Mouse (Mus musculus) heart, embryonic 11.5 days (tissue): ENCODE data around the gene Phf5a. TPM values are rescaled to one million over a fixed set of nuclear protein-coding genes. Genes with fewer than 3 reads are reported as not detected.

Experiments used
- ATAC-seq: fragments of 200-750 bp; cut with Nextera tagmentation; replicated peaks from 2 replicates; pipeline ENCODE4 v1.8.0; 2017; ENCODE audit warnings: moderate library complexity; ENCODE audit not compliant: insufficient number of reproducible peaks, low FRiP score, low TSS enrichment
- H3K27ac ChIP-seq: fragments of 300-500 bp; sonication (generic); 2 replicates; pipeline ENCODE4 v1.5.1; 2014; ENCODE audit warnings: mild to moderate bottlenecking, low read depth, low read length
- H3K27me3 ChIP-seq: fragments of 300-500 bp; sonication (generic); 2 replicates; pipeline ENCODE4 v1.6.1; 2014; ENCODE audit warnings: mild to moderate bottlenecking, low read length, mixed read lengths; ENCODE audit not compliant: control insufficient read depth, insufficient read depth
- H3K36me3 ChIP-seq: fragments of 300-500 bp; sonication (generic); 2 replicates; pipeline ENCODE4 v1.6.1; 2014; ENCODE audit warnings: mild to moderate bottlenecking, low read length, moderate library complexity, mixed read lengths; ENCODE audit not compliant: control insufficient read depth, insufficient read depth
- H3K4me1 ChIP-seq: fragments of 300-500 bp; sonication (generic); 2 replicates; pipeline ENCODE4 v1.6.1; 2014; ENCODE audit warnings: low read length; ENCODE audit not compliant: control insufficient read depth, insufficient read depth
- H3K4me2 ChIP-seq: fragments of 300-500 bp; sonication (generic); 2 replicates; pipeline ENCODE4 v1.6.1; 2014; ENCODE audit warnings: mild to moderate bottlenecking, moderate library complexity
- H3K4me3 ChIP-seq: fragments of 300-500 bp; sonication (generic); 2 replicates; pipeline ENCODE4 v1.5.1; 2014; ENCODE audit warnings: low read depth, low read length
- H3K9ac ChIP-seq: fragments of 300-500 bp; sonication (generic); 2 replicates; pipeline ENCODE4 v1.6.1; 2014; ENCODE audit warnings: mild to moderate bottlenecking, low read depth, low read length, moderate library complexity
- H3K9me3 ChIP-seq: fragments of 300-500 bp; sonication (generic); replicated peaks from 2 replicates; pipeline ENCODE4 v1.6.1; 2016; ENCODE audit warnings: low read length; ENCODE audit not compliant: control insufficient read depth
- WGBS: fragments of 180-500 bp; shearing (Covaris S2); extraction: QIAGEN DNeasy Blood & Tissue Kit; methylation state at CpG from one replicate; pipeline ENCODE4 v1.1.7; 2014; ENCODE audit not compliant: insufficient replicate concordance; 5-methylcytosine and 5-hydroxymethylcytosine counted together
- polyA plus RNA-seq: library from polyadenylated mRNA; unstranded; fragments of >200 nt; fragmentation: Nextera tagmentation; extraction: Ambion mirVana; gene quantifications from 2 replicates; pipeline ENCODE4 v1.2.1, GENCODE M21; 2014

The Phf5a gene
- polyA plus RNA-seq, 1 experiment from 2014 or later, result 131 TPM

DNA sequence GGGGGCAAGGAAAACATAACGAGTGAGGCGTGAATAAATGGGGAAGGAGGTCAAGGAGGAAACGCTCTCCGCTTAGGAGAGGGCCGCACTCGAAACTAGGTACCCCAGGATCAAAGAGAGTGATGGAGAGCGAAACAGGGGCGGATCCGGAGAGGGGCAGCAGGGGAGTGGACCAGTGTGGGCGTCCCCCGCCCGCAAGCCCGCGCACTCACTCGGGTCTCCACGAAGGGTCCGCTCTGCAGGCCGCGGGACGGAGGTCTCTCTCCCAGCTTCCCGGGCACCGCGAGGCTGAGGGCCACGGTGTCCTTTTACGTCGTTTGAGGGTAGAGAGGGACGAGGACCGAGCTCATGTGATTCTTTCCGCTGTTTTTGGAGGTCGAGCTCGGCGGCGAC is 14.0 kb downstream of the Phf5a start:
- peak overlapping the region; percentile 93 for H3K27ac ChIP-seq
- H3K4me3 ChIP-seq, result peak overlapping the region; percentile 87
- no peaks in the 10 kb centered on the region for H3K36me3 ChIP-seq
- H3K9me3 ChIP-seq, result no peaks in the 10 kb centered on the region
- ATAC-seq, result peak; percentile 36; the same call in 1 of the 2 replicates
- peak overlapping the region; percentile 88 for H3K9ac ChIP-seq
- H3K4me1 ChIP-seq, result peaks cover 6% of the 10 kb centered on the region
- peak overlapping the region; percentile 83 for H3K4me2 ChIP-seq
- no peaks in the 10 kb centered on the region for H3K27me3 ChIP-seq
- WGBS, result 0% methylated on average over 33 of the region's 33 CpGs

DNA sequence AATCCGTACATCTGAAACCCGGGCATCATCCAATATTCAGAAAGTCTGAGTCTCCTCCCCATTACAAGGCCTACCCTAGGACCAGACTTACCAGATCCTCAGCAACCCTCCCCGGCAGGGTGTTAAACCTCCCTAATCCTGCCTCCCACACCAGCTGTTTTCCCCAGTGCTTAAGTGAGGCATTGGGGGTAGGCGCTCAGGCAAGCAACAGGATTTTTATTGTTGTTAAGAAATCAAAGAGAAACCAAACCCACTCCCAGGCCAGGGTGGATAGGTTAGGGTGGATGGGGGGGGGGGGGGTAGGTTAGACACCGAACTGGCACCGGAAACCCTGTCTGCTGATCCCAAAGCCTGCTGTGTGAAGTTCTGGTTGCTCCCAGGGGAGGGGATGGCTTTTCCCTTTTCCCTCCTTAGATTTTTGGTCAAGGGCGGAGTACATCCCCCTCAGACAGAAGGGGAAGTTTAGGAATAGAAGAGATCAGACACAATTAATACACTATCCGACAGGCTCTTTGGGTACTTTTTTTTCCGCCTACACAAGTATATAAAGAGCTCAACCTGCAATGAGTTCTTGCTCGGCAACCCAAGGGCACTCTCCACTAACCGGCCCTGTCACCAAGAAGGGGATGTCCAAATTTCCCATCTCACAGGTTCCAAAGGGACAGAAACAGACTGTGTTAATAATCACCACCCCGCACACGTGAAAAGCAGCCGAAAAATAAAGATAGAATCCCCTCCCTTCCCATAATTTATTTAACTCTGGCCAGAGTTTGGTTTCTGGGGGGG is 14.6 kb downstream of the Phf5a start:
- peak overlapping the region; percentile 88 for H3K9ac ChIP-seq
- WGBS, result under 1% methylated on average over 14 of the region's 14 CpGs
- no peaks in the 10 kb centered on the region for H3K36me3 ChIP-seq
- H3K9me3 ChIP-seq, result no peaks in the 10 kb centered on the region
- peak overlapping the region; percentile 87 for H3K4me3 ChIP-seq
- peak overlapping the region; percentile 83 for H3K4me2 ChIP-seq
- ATAC-seq, result no peak
- peaks cover 8% of the 10 kb centered on the region for H3K4me1 ChIP-seq
- peak overlapping the region; percentile 93 for H3K27ac ChIP-seq
- no peaks in the 10 kb centered on the region for H3K27me3 ChIP-seq

DNA sequence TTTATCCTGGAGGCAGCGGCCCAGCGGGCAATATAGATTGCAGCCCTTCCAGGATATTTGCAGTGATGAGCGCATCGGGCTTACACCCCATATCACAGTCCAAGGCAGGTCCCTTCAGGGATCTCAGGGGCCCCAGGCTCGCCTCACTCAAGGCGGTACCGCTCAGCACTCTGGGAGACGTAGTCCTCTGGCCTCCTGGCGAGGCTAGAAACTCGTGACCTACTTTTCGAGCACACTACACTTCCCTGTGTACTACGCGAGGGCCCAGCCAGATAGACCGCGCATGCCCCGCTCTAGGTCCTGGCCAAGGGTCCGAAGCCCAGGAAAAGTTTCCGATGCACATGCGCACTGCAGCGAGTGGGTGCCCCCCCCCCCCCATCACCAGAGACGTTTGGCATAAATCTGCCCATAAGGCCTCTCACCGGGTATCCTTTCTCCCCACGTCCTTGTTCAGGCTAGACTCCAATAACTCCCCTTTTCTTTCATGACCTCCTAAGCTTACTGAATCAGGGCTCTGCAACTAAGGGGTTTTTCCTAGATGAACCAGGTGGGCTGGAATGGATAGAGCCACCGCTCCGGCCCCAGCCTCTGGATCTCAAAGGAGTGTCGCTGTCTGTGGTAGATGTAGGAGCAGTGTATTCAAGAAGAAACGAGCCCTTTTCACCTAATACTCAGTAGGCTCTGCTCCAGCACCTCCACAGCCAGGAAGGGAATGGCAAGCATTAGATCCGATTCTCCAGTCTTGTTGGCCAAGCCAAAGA is 15.5 kb downstream of the Phf5a start:
- H3K27me3 ChIP-seq, result no peaks in the 10 kb centered on the region
- peak; percentile 81 for ATAC-seq
- under 1% methylated on average over 28 of the region's 28 CpGs for WGBS
- H3K36me3 ChIP-seq, result peaks cover 6% of the 10 kb centered on the region; the same call in 1 of the 2 replicates
- H3K4me2 ChIP-seq, result peak overlapping the region; percentile 83
- H3K9me3 ChIP-seq, result no peaks in the 10 kb centered on the region
- H3K4me1 ChIP-seq, result peaks cover 8% of the 10 kb centered on the region
- H3K27ac ChIP-seq, result peak overlapping the region; percentile 93
- H3K9ac ChIP-seq, result peak overlapping the region; percentile 88
- peak overlapping the region; percentile 87 for H3K4me3 ChIP-seq

DNA sequence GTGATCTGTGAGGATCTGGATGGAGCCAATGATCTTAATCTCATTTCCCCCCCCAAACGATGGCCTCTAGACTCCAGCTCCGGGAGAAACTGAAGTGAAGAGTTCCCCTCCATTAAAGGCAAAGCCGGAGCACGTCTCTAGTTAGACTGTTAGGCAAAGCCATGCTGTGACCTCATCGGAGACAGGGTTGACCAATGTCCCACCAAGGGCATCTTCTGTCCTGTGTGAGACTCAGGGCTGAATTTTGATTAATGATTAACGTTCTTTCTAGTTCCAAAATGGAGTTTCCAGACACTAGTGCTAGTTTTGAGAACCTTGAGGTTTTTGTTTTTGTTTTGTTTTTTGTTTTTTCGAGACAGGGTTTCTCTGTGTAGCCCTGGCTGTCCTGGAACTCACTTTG is 18.6 kb downstream of the Phf5a start:
- no peaks in the 10 kb centered on the region for H3K9me3 ChIP-seq
- H3K4me3 ChIP-seq, result no peak overlapping the region
- H3K36me3 ChIP-seq, result peaks cover 20% of the 10 kb centered on the region
- 82% methylated on average over 7 of the region's 7 CpGs for WGBS
- H3K9ac ChIP-seq, result no peak overlapping the region
- no peak overlapping the region for H3K4me2 ChIP-seq
- no peaks in the 10 kb centered on the region for H3K27me3 ChIP-seq
- no peak for ATAC-seq
- H3K27ac ChIP-seq, result no peak overlapping the region
- peaks cover 4% of the 10 kb centered on the region; the same call in 1 of the 2 replicates for H3K4me1 ChIP-seq

DNA sequence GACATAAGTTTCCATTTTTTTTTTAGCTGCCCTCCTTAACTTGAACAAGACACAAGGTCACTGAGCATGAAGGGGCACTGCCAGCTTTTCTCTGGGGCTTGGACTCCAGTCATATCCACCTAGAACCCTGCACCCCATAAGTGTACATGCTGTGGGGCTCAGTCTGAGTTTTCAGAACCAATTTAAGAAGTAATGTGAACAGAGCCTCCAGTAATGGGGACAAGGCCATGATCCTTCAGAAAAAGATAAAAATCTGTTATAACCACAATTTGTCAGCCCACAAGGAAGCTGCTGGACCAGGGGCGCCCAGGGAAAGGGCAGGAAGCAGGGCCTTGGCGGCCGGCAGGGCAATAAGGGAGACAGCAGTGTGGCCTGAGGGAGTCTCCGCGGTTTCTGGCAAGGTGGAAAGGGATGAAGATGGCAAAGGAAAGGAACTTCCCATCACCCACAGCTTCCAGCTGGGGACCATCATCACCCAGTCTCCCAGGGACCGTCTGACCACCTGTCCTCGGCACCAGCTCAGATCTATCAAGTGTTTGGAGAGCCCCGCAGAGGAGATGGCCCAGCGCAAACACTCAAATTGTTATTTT is 19.2 kb downstream of the Phf5a start:
- H3K9me3 ChIP-seq, result no peaks in the 10 kb centered on the region
- no peaks in the 10 kb centered on the region for H3K27me3 ChIP-seq
- H3K27ac ChIP-seq, result no peak overlapping the region
- H3K9ac ChIP-seq, result no peak overlapping the region
- WGBS, result 80% methylated on average over 9 of the region's 9 CpGs
- H3K4me2 ChIP-seq, result no peak overlapping the region
- no peak overlapping the region for H3K4me3 ChIP-seq
- no peak for ATAC-seq
- H3K4me1 ChIP-seq, result peaks cover 4% of the 10 kb centered on the region; the same call in 1 of the 2 replicates
- peaks cover 20% of the 10 kb centered on the region for H3K36me3 ChIP-seq

DNA sequence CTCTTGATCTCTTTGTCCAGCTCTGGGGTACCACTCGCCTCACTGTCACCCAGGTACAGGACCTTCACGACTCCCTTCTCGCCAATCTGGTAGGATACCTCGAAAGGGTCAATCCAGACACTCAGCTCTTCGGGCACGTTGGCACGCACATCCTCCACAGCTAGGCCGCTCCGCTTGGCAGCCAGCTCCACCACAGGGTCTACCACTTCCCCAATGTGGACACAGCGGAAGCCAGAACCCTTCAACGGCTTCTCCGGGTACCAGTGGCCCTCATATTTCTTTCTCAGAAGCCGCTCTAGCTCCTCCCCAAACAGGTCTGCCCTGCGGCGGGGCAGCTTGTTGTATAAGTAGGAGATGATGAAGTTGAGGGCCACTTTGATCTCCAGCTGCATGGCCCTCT is 20.3 kb downstream of the Phf5a start:
- H3K4me2 ChIP-seq, result no peak overlapping the region
- ATAC-seq, result no peak
- H3K9ac ChIP-seq, result no peak overlapping the region
- H3K27me3 ChIP-seq, result no peaks in the 10 kb centered on the region
- H3K4me3 ChIP-seq, result no peak overlapping the region
- 94% methylated on average over 15 of the region's 15 CpGs for WGBS
- H3K4me1 ChIP-seq, result peaks cover 4% of the 10 kb centered on the region; the same call in 1 of the 2 replicates
- H3K36me3 ChIP-seq, result peaks cover 20% of the 10 kb centered on the region
- no peak overlapping the region for H3K27ac ChIP-seq
- no peaks in the 10 kb centered on the region for H3K9me3 ChIP-seq

DNA sequence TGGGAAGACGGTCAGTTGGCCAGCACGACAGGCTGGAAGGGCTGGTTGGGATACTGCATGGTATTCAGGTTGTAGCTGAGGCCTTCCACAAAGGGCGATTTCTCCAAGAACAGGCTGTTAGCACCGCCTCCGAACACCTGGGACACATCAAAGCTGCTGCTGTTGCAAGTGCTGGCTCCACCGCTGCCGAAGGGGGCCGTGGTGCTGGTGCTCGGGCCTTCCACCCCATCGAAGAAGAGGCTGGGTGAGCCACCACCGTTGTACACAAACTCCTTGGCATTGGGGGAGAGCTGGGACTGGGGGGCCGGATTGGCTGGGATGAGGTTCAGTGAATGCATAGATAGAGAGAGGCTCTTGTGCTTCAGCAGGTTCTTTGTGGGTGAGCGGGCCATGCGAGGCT is 21.0 kb downstream of the Phf5a start:
- H3K9ac ChIP-seq, result no peak overlapping the region
- no peaks in the 10 kb centered on the region for H3K27me3 ChIP-seq
- no peak overlapping the region for H3K27ac ChIP-seq
- no peak overlapping the region for H3K4me3 ChIP-seq
- H3K4me1 ChIP-seq, result peaks cover 8% of the 10 kb centered on the region
- ATAC-seq, result no peak
- peaks cover 20% of the 10 kb centered on the region for H3K36me3 ChIP-seq
- H3K4me2 ChIP-seq, result no peak overlapping the region
- 85% methylated on average over 14 of the region's 14 CpGs for WGBS
- H3K9me3 ChIP-seq, result no peaks in the 10 kb centered on the region

DNA sequence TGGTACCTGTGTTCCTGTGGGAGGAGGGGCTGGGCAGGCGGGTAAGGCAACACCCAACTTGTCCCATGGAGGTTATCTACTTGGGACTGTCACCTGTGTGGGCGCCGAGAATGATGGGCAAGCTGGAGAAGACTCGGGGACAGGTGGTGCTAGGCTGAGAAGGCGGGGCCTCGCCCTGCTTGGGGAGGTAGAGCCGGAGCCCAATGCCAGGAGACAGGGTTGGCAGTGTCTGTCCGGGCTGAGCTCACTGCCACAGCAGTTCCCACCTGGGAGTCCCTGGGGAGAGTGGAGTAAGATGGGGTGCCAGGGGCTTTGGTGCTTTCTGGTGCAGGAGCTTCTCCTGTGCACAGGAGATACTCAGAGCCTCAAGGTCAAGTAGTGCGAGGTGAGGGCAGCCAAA is 22.6 kb downstream of the Phf5a start:
- no peaks in the 10 kb centered on the region for H3K27me3 ChIP-seq
- H3K27ac ChIP-seq, result no peak overlapping the region
- no peak overlapping the region for H3K4me3 ChIP-seq
- H3K4me2 ChIP-seq, result no peak overlapping the region
- H3K36me3 ChIP-seq, result peaks cover 20% of the 10 kb centered on the region
- no peaks in the 10 kb centered on the region for H3K9me3 ChIP-seq
- 78% methylated on average over 9 of the region's 9 CpGs for WGBS
- H3K4me1 ChIP-seq, result peaks cover 10% of the 10 kb centered on the region
- H3K9ac ChIP-seq, result no peak overlapping the region
- ATAC-seq, result no peak
